Mouse (Mus musculus) C2C12 (cell line): ENCODE results near the gene Shld1. TPM values are rescaled to one million over a fixed set of nuclear protein-coding genes. Genes with fewer than 3 reads are reported as not detected.

Source experiments
- H3K27me3 ChIP-seq: one replicate; pipeline ENCODE4 v1.6.1; 2011; ENCODE audit not compliant: control insufficient read depth, insufficient read depth, insufficient read length
- H3K36me3 ChIP-seq: one replicate; pipeline ENCODE4 v1.6.1; 2011; ENCODE audit not compliant: control insufficient read depth, insufficient read depth
- H3K4me3 ChIP-seq: one replicate; pipeline ENCODE4 v1.5.1; 2011; ENCODE audit warnings: mild to moderate bottlenecking, control low read depth; ENCODE audit not compliant: poor library complexity, insufficient read depth, severe bottlenecking
- H3K79me2 ChIP-seq: one replicate; pipeline ENCODE4 v1.6.1; 2011; ENCODE audit not compliant: control insufficient read depth, insufficient read depth
- H3K79me3 ChIP-seq: one replicate; pipeline ENCODE4 v1.6.1; 2011; ENCODE audit warnings: low read depth, control low read depth
- H3ac ChIP-seq: one replicate; pipeline ENCODE3; 2011; ENCODE audit warnings: low read depth; ENCODE audit not compliant: control insufficient read depth, insufficient read length
- CEBPB ChIP-seq: IDR thresholded peaks from one replicate; pipeline ENCODE4 v1.6.1; 2011; ENCODE audit warnings: low read depth, mild to moderate bottlenecking, control low read depth, moderate library complexity
- CTCF ChIP-seq: IDR thresholded peaks from one replicate; pipeline ENCODE4 v1.5.1; 2011; ENCODE audit not compliant: control insufficient read depth, insufficient read depth, insufficient read length
- FOSL1 ChIP-seq: IDR thresholded peaks from one replicate; pipeline ENCODE4 v1.8.0; 2011; ENCODE audit warnings: mild to moderate bottlenecking, low read length; ENCODE audit not compliant: poor library complexity, insufficient read depth, severe bottlenecking
- MAX ChIP-seq: IDR thresholded peaks from one replicate; pipeline ENCODE4 v1.6.1; 2011; ENCODE audit warnings: mild to moderate bottlenecking, control low read depth
- MYOD1 ChIP-seq: IDR thresholded peaks from one replicate; pipeline ENCODE4 v1.6.1; 2011; ENCODE audit warnings: low read depth; ENCODE audit not compliant: control insufficient read depth, insufficient read length
- MYOG ChIP-seq: IDR thresholded peaks from one replicate; pipeline ENCODE4 v1.6.1; 2011; ENCODE audit not compliant: control insufficient read depth, insufficient read length; ENCODE audit errors: extremely low read depth
- USF1 ChIP-seq: IDR thresholded peaks from one replicate; pipeline ENCODE4 v1.6.1; 2011; ENCODE audit warnings: low read depth, mild to moderate bottlenecking, control low read depth, moderate library complexity
- polyA plus RNA-seq: library from polyadenylated mRNA; unstranded; fragments of >200 nt; fragmentation: generic; extraction: Trizol; gene quantifications from one replicate; pipeline ENCODE4 v1.2.1, GENCODE M21; 2012; ENCODE audit warnings: missing spikeins

The Shld1 gene
- polyA plus RNA-seq, 1 experiment, result 5.3 TPM

GRCm38 (mm10) chr2:132717537-132717912 is 30.8 kb downstream of the Shld1 start:
- H3K36me3 ChIP-seq, result no peaks in the 10 kb centered on the region
- no peak overlapping the region for H3ac ChIP-seq
- H3K4me3 ChIP-seq, result no peak overlapping the region
- H3K27me3 ChIP-seq, result no peaks in the 10 kb centered on the region
- H3K79me3 ChIP-seq, result no peaks in the 10 kb centered on the region
- H3K79me2 ChIP-seq, result no peaks in the 10 kb centered on the region
- no peak for TF ChIP-seq MAX
- TF ChIP-seq CEBPB, result no peak
- TF ChIP-seq MYOG, result no peak
- no peak for TF ChIP-seq CTCF
- no peak for TF ChIP-seq USF1

GRCm38 (mm10) chr2:132720921-132721566 is 34.3 kb downstream of the Shld1 start:
- TF ChIP-seq MYOD1 (no peak), CEBPB (no peak), MYOG (no peak), USF1 (no peak), CTCF (no peak), FOSL1 (no peak), MAX (no peak)
- H3ac ChIP-seq, result no peak overlapping the region
- no peaks in the 10 kb centered on the region for H3K79me3 ChIP-seq
- no peaks in the 10 kb centered on the region for H3K27me3 ChIP-seq
- no peaks in the 10 kb centered on the region for H3K79me2 ChIP-seq
- no peaks in the 10 kb centered on the region for H3K36me3 ChIP-seq
- no peak overlapping the region for H3K4me3 ChIP-seq

- no peaks in the 10 kb centered on the region for H3K79me3 ChIP-seq
- H3ac ChIP-seq, result no peak overlapping the region
- H3K27me3 ChIP-seq, result no peaks in the 10 kb centered on the region
- no peak for TF ChIP-seq FOSL1
- no peak for TF ChIP-seq CEBPB
- no peak for TF ChIP-seq MAX
- TF ChIP-seq MYOG, result no peak
- no peak for TF ChIP-seq CTCF
- H3K79me2 ChIP-seq, result no peaks in the 10 kb centered on the region
- no peaks in the 10 kb centered on the region for H3K36me3 ChIP-seq
- H3K4me3 ChIP-seq, result no peak overlapping the region
Measured at GRCm38 (mm10) chr2:132721844-132722243, 35.1 kb downstream of the Shld1 start.

- no peaks in the 10 kb centered on the region for H3K27me3 ChIP-seq
- H3K79me2 ChIP-seq, result no peaks in the 10 kb centered on the region
- no peaks in the 10 kb centered on the region for H3K36me3 ChIP-seq
- TF ChIP-seq FOSL1 (no peak), MYOG (no peak), MAX (no peak), CEBPB (no peak), CTCF (no peak), MYOD1 (no peak), USF1 (no peak)
- no peak overlapping the region for H3ac ChIP-seq
- H3K79me3 ChIP-seq, result no peaks in the 10 kb centered on the region
- H3K4me3 ChIP-seq, result no peak overlapping the region
Measured at GRCm38 (mm10) chr2:132723958-132724431, 37.3 kb downstream of the Shld1 start.

- no peaks in the 10 kb centered on the region for H3K36me3 ChIP-seq
- H3K4me3 ChIP-seq, result no peak overlapping the region
- H3ac ChIP-seq, result no peak overlapping the region
- no peaks in the 10 kb centered on the region for H3K27me3 ChIP-seq
- no peak for TF ChIP-seq USF1
- TF ChIP-seq MYOG, result no peak
- no peaks in the 10 kb centered on the region for H3K79me3 ChIP-seq
- H3K79me2 ChIP-seq, result no peaks in the 10 kb centered on the region
Measured at GRCm38 (mm10) chr2:132724561-132724960, 37.8 kb downstream of the Shld1 start.

GRCm38 (mm10) chr2:132725376-132725905 is 38.7 kb downstream of the Shld1 start:
- no peak overlapping the region for H3ac ChIP-seq
- TF ChIP-seq FOSL1 (no peak), MYOG (no peak), CTCF (no peak)
- no peaks in the 10 kb centered on the region for H3K79me3 ChIP-seq
- no peaks in the 10 kb centered on the region for H3K36me3 ChIP-seq
- H3K4me3 ChIP-seq, result no peak overlapping the region
- no peaks in the 10 kb centered on the region for H3K27me3 ChIP-seq
- no peaks in the 10 kb centered on the region for H3K79me2 ChIP-seq
